ENCODE assay signal across 9 mouse cellular contexts in the genomic region with DNA sequence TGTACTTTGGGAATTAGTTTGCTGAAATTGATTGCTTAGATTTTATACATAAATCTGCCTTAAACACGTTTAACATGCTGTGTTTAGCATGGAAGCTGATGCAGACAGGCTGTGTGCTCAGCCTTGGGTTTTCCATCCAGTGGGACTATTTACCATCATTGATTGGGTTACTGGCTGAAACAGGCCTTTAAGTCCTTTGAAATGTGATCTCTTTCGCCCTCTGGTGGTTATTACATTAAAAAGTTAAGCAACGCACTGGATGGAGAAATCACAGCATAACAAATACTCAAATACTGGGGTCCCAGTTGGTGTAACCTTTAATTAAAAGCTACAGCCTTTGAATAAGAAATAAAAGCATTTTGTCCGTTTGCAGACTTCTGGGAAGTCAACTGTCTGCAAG.
DNase-seq lines count a peak whose midpoint lies in the region; ATAC-seq lines count a peak whose summit lies in the region.
"Had no signal": no experiment of that assay in that cellular context is flagged by ENCODE, and none has a peak within 500 bp of the region (broad histone marks: within the 10 kb centered on the region; RNA-seq: fewer than 3 reads in every experiment).

No protein-coding gene starts in this region.

- no peaks in the 10 kb centered on the region for H3K27me3 ChIP-seq in limb, embryonic 11.5 days (ENCODE audit: control insufficient read depth, insufficient read depth, low read length)
- H3K27me3 ChIP-seq in limb, embryonic 10.5 days (ENCODE audit: low read depth, poor library complexity, severe bottlenecking): no peaks in the 10 kb centered on the region

- peak; percentile 20 for DNase-seq in cerebellum, adult 9-10 months
- DNase-seq in cerebellum, postnatal 36 days: no peak
- DNase-seq in limb, embryonic 11.5 days (ENCODE audit: low spot score): peak; percentile 25
- no peak for DNase-seq in limb, embryonic 10.5 days (ENCODE audit: low spot score)
- DNase-seq in lung, postnatal 36 days: peak; percentile 70
- DNase-seq in natural killer cell, adult 2 months (ENCODE audit: low spot score in 2 of 2): no peak
- DNase-seq in layer of hippocampus, postnatal 36 days: no peak

- H3K27ac ChIP-seq in limb, embryonic 11.5 days (replicated peaks; ENCODE audit: low read depth, low read length): no peak overlapping the region
- H3K27ac ChIP-seq in limb, embryonic 10.5 days: no peak overlapping the region

- H3K36me3 ChIP-seq in limb, embryonic 11.5 days (ENCODE audit: control insufficient read depth, insufficient read depth, low read length): no peaks in the 10 kb centered on the region
- no peaks in the 10 kb centered on the region for H3K36me3 ChIP-seq in limb, embryonic 10.5 days
- H3K36me3 ChIP-seq: G1E had no signal

- H3K9me3 ChIP-seq in limb, embryonic 11.5 days (ENCODE audit: control insufficient read depth, low read length): no peaks in the 10 kb centered on the region
- no peaks in the 10 kb centered on the region for H3K9me3 ChIP-seq in limb, embryonic 10.5 days (replicated peaks)

- H3K4me1 ChIP-seq in limb, embryonic 11.5 days (ENCODE audit: control insufficient read depth, insufficient read depth, low read length): no peaks in the 10 kb centered on the region
- no peaks in the 10 kb centered on the region for H3K4me1 ChIP-seq in limb, embryonic 10.5 days

- WGBS in limb, embryonic 11.5 days: 7% methylated on average over 4 of the region's 4 CpGs
- WGBS in limb, embryonic 10.5 days: 5% methylated on average over 4 of the region's 4 CpGs

- H3K4me2 ChIP-seq in limb, embryonic 11.5 days (ENCODE audit: low read depth, severe bottlenecking): no peak overlapping the region

- H3K9ac ChIP-seq in limb, embryonic 11.5 days (ENCODE audit: low read length): no peak overlapping the region

- no peak for ATAC-seq in limb, embryonic 11.5 days (ENCODE audit: insufficient number of reproducible peaks, low FRiP score, low TSS enrichment, low read depth)
- ATAC-seq in common myeloid progenitor, adult 5-6 weeks (replicated peaks; ENCODE audit: low read depth, poor library complexity, severe bottlenecking): peak; percentile 73

- H3K4me3 ChIP-seq in limb, embryonic 11.5 days (ENCODE audit: low read depth, low read length): no peak overlapping the region
- H3K4me3 ChIP-seq in limb, embryonic 10.5 days: no peak overlapping the region

Comparison
In these comparisons a context has a peak if more than half of its experiments do, and no peak if none do; other contexts are left out.
1. DNase-seq: peak in cerebellum, adult 9-10 months (single experiment), limb, embryonic 11.5 days (single experiment) and lung, postnatal 36 days (single experiment); none in cerebellum, postnatal 36 days (0 of 2), limb, embryonic 10.5 days (single experiment), natural killer cell, adult 2 months (0 of 2) and layer of hippocampus, postnatal 36 days (0 of 2).